Mouse (Mus musculus): ENCODE measurements at regions not wholly inside any gene's neighbourhood (a gene's known extent, or its start where the extent isn't known, plus 50 kb on each side); places are given as distances from the start of the nearest gene placed in this dataset.

DNA sequence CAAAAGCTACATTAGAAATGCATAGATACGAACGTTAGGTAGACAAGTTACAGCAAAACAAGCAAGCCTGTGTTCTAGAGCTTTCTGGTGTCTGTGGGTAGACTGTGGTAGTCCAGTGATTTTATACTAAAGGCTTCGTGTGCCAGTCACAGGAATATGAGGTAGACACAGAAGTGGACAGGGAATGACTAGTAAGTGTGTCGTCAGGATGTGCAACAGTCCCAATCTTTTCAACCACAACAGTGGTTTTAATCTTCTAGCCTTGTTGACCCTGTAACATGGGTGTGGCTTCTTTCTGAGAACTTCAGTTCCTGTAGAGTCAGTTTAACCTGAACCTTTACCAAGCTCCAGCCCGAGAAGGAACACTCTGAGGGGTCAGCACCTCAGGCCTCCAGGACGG lies 339.3 kb upstream of the Adgrl2 start:
- TF ChIP-seq MYC (IDR thresholded peaks at IDR 0.05; ENCODE audit: low read depth, low read length) (no peak), POLR2A (IDR thresholded peaks at IDR 0.05; ENCODE audit: low read depth, low read length) (no peak), TBP (conservative IDR thresholded peaks at IDR 0.05; ENCODE audit: low read depth, low read length) (no peak), CTCF (conservative IDR thresholded peaks at IDR 0.05 in 1 of 2, IDR thresholded peaks at IDR 0.05 in 1 of 2; ENCODE audit: low read depth in 2 of 2, low read length in 2 of 2) (no peak), E2F4 (IDR thresholded peaks at IDR 0.05; ENCODE audit: insufficient replicate concordance, low read depth, low read length) (no peak), MAFK (IDR thresholded peaks at IDR 0.05; ENCODE audit: insufficient replicate concordance, low read length) (no peak), HCFC1 (IDR thresholded peaks at IDR 0.05; ENCODE audit: low read depth, low read length) (no peak), MAZ (IDR thresholded peaks at IDR 0.05; ENCODE audit: low read depth, low read length) (no peak)
